Mouse (Mus musculus): ENCODE measurements around the gene Sparcl1. TPM values are rescaled to one million over a fixed set of nuclear protein-coding genes. Genes with fewer than 3 reads are reported as not detected.

The Sparcl1 gene
- total RNA-seq, 2 experiments from 2014 or later: 125 to 142 TPM

DNA sequence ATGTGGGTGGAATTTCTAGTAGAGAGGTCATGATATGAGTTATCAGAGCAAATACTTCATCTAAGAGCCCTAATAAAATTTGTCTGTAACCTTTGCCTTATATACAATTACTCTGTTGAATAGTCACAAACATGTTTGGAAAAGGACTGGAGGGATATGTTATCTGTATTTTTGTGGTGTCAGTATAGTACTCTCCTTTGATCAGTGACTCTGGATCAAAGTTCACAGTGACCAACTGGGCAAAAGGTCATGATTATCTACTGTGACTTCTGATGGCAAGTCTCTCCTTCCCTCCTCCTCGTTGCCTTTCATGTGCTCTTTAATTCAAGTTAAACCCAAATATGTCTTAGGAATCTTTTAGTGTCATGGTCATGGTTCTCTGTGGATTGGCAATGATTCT, 77.7 kb downstream of the Sparcl1 start:
- intact Hi-C loops (cut with DNase I): no loop called here

GRCm38 (mm10) chr5:104035066-104035465, 78.5 kb downstream of the Sparcl1 start:
- no peak for DNase-seq
- intact Hi-C loops (cut with DNase I): no loop called here

More for the DNA sequence above, 77.7 kb downstream of the Sparcl1 start:
- no peak for DNase-seq

- no peak for DNase-seq
- intact Hi-C loops (cut with DNase I): no loop called here
Observed at GRCm38 (mm10) chr5:104032434-104033097, 81.0 kb downstream of the Sparcl1 start.

Small RNAs within 50 kb of the gene (microRNA-seq; reads per million reads assigned to microRNA genes)
- 0 to 1.1 reads per million in 2 experiments for gene Mir5619

Other genes starting within 250 kb of the Sparcl1 start
- 10 to 100 TPM; 21.9 to 22.5 TPM for gene Klhl8, start 202.5 kb downstream of the Sparcl1 start, total RNA-seq (2021)
- gene Hsd17b13, start 136.3 kb downstream of the Sparcl1 start, total RNA-seq (2021): not detected
- 1 to 10 TPM; 6.7 to 8.3 TPM for gene Hsd17b11, start 91.8 kb downstream of the Sparcl1 start, total RNA-seq (2021)
- gene Nudt9, start 67.4 kb downstream of the Sparcl1 start, total RNA-seq (2021): 10 to 100 TPM; 58.1 to 59.3 TPM
- gene Gm17660, start 36.1 kb downstream of the Sparcl1 start, total RNA-seq (2021): under 1 TPM in 1 of 2 experiments, not detected in 1; 0.56 TPM
- not detected for gene Dspp, start 57.0 kb upstream of the Sparcl1 start, total RNA-seq (2021)
- gene Dmp1, start 88.9 kb upstream of the Sparcl1 start, total RNA-seq (2021): 1 to 10 TPM; 1.4 to 2.1 TPM
- not detected for gene Ibsp, start 185.4 kb upstream of the Sparcl1 start, total RNA-seq (2021)
- gene Mepe, start 211.6 kb upstream of the Sparcl1 start, total RNA-seq (2021): not detected